Mouse (Mus musculus): ENCODE measurements at regions not wholly inside any gene's neighbourhood (a gene's known extent, or its start where the extent isn't known, plus 50 kb on each side); places are given as distances from the start of the nearest gene placed in this dataset.
"Not testable (repeated sequence)": the region's sequence is repeated elsewhere in the genome, so short reads cannot be mapped to it uniquely, and the experiment has no call there.

DNA sequence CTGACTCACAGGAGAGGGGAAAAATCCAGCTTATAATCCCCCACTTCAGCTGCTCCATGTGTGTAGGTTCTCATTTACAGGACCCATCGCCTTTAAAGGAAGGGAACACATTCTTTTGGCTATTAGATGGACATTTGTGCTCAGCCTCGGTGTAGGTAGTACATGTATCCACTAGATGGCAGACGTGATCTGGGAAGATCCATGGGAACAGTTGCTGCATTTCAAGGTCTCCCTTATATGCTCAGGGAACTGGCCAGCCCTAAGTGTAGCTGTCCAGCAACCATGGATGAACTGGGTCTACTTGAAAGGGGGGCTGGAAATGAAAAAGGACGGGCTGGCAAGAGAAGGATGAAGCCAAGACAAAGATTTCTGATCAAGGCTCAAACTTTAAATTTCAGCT lies 124.0 kb downstream of the Akain1 start:
- DNase-seq (ENCODE audit: low read depth): peak; percentile 62

DNA sequence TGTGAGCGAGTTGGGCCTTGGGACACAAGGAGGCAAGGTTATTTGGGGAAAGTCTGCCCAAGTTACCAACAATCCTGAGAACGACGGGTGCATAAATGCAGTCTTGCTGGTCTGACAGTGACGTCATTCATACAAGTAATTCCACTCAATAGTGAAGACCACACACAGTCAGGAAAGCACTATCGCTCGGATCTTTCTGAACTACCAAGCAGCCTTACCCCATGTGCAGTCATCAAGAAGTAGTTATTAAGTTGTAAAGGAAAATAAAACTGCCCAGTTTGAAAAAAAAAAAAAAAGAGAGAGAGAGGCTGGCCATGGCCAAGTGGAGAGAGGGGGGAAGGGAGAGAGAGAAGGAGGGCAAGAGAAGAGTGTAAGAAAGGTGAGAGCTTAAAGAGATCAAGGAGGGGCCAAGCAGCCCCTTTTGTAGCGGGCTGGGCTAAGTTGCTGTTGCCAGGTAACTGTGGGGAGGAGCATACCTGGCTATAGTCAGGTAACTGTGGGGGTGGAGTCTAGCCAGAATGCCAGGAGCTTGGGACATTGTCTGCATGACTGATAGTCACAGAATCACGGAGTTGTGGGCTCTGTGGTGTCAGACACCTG lies 132.0 kb downstream of the Akain1 start:
- DNase-seq (ENCODE audit: low read depth): not testable (repeated sequence)

DNA sequence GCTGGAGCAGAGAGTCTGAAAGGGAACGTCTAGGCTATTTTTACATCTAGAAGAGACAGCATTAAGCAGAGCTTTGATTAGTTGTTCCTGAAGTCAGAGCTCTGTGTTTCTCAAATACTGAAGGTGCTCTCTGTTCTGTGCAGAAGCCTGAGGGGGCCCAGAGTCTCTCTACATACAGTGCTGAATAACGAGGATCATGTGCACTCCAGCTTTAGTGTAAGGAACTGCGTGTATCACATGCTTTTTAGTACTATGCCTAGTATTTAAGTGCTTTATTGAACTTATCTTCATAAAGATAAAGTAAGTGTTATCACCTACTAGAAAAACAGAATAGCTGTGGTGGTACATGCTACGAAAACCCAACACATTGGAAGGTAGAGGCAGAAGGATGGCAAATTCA lies 151.4 kb downstream of the Akain1 start:
- DNase-seq (ENCODE audit: low read depth): no peak

DNA sequence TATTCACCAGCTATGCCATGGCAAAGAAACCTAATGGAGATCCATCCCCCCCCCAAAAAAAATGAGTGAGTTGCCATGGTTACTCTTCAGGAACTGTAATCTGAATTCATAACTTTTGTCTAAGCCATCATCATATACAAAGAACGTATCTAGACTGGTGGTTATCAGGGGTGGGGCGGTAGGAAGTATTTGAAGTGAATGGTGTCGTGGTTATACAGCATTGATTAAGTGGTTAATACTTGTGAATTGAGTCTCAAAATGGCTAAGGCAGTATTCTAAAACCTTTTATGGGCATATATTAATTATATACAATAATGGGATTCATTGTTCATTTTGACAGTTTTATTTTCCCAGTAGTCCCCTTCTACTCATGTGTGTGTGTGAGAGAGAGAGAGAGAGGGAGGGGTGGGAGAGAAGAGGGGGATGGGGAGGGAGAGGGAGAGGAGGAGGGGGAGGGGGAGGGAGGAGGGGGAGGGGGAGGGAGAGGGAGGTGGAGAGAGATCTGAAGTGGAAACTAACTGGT lies 158.7 kb downstream of the Akain1 start:
- no peak for DNase-seq (ENCODE audit: low read depth)

DNA sequence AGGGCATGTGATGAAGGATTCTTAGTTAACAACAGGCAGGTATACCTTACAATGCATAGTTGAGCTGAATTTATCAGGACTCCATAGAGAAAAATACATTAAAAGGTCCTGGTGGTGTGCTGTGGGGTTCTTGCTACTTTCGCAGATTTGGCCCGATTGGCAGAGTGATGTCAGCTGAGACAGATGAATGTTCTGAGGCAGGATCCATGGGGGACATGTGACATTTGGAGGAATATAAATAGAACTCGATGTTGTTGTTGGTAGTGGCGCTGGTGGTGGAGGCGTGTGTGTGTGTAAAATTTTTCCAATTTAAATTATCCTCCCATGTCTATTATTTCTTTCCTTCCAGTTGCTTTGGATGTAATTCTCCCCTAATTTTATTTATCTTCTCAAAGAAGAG lies 159.3 kb downstream of the Akain1 start:
- DNase-seq (ENCODE audit: low read depth): no peak

DNA sequence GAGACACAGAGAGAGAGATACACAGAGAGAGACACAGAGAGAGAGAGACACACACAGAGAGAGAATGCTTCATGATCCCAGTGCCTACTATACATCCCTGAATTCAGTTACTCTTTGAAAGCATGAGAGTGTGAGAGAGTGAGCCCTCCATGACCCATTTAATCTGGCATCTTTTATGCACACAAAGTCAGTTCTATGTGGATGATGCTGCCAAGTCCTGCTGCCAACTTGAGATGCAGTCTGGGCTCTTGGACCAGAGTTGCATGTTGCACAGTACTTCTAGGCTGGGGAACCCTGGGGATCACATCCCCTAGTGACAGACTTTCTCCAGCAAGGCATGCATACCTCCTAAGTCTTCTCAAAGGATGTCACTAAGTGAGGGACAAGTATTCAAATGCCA lies 164.5 kb downstream of the Akain1 start:
- no peak for DNase-seq (ENCODE audit: low read depth)

- DNase-seq (ENCODE audit: low read depth): no peak
These were observed 165.6 kb downstream of the Akain1 start for GRCm38 (mm10) chr17:69604698-69605097.

DNA sequence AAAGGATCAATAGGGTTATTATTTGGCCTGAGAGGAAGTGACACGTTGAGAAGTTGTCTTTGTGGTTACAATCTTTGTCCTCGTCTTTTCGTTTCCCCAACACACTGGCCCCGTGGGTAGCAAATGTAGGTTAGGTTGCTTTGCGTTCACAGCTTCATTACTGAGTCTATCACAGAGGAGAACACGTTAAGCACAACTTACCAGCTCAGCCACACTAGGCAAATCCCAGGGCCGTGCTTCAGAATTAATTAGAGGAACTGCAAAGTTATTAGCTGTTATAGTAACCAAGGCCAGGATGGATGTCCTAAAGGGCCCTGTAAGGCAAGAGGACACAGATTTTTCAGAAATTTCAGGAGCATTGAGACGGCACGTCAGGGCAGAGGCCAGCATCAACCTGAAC lies 166.3 kb downstream of the Akain1 start:
- DNase-seq (ENCODE audit: low read depth): no peak

DNA sequence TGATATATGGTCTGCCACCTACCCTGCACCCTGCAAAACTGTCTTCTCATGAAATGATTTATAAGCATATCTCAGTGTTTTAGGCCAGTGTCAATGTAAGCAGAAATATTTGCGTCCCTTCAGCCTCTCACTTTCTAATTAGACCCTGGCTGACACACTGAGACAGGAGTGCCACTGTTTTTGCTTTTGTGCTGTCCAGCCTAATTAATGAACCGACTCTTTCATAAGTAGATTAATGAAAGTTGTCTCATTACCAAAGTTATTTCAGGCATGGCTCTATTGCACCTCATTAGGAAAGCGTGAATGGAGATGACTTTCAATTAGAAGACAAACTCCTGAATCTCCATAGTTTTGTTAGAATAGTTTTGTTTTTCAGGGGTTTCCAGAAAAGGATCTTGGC lies 192.3 kb downstream of the Akain1 start:
- no peak for DNase-seq (ENCODE audit: low read depth)

- DNase-seq (ENCODE audit: low read depth): not testable (repeated sequence)
These were observed 211.4 kb downstream of the Akain1 start for GRCm38 (mm10) chr17:69650496-69650895.

- DNase-seq (ENCODE audit: low read depth): no peak
These were observed 215.5 kb downstream of the Akain1 start for GRCm38 (mm10) chr17:69654586-69654985.

- DNase-seq (ENCODE audit: low read depth): no peak
These were observed 233.4 kb downstream of the Akain1 start for GRCm38 (mm10) chr17:69672530-69672929.

DNA sequence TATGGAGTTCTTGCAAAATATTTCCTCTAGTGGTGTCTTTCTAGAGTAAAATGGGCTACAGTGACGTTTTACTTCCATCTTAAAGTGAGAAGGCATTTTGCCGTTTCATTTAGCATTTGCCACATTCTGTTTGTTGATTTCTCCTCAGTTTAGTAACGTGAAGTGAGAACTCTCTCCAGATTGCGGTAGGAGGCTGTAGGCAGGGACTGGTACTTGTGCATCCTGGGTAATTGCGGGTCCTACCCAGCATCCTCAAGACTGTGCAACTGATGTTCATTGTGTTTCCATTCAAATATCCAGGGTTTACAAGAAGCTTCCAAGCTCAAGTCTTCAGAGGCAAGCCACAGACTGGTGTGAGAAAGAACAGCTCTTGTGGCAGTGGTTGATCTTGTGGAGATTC lies 244.0 kb downstream of the Akain1 start:
- no peak for DNase-seq (ENCODE audit: low read depth)

- no peak for DNase-seq (ENCODE audit: low read depth)
These were observed 246.6 kb downstream of the Akain1 start for GRCm38 (mm10) chr17:69685625-69686257.

DNA sequence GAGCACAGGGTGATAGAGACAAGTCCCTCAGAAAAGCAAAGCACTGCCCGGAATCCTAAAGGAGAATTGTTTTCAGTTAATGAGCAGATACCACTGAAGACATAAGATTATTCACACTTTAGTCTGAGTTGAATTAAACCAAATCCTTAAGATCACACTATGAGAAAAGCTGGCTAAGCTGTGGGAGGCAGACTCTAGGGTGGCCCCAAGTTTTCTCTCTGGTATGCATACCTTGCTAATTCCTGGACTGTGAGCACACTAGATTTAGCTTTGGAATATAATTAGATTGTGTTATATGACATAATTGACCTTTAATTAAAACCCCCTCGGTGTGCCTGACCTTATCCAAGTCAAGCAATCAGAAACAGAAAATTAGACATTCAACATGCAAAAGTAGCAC lies 247.3 kb downstream of the Akain1 start:
- no peak for DNase-seq (ENCODE audit: low read depth)

- DNase-seq (ENCODE audit: low read depth): no peak
These were observed 256.2 kb downstream of the Akain1 start for GRCm38 (mm10) chr17:69695341-69695740.

GRCm38 (mm10) chr17:69727325-69727724 lies 241.5 kb upstream of the Dlgap1 start:
- no peak for DNase-seq (ENCODE audit: low read depth)

DNA sequence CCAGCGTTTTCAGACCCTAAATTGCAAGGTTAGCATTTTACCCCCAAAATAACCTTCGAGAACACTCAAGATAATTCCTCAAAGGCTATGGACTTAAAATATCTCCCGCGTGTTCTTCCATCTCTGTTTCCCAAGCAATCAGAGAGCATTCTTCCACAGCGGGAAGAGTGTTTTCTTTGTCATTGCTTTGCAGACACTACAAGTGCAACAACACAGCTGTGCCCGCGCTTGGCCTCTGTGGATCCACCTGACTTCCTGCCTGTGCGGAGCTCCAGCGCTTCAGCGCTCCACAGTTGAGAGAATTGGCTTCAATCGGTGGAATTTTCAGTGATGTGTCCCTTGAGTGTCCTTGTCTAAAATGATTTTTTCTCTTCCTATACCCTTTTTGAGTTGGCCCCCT lies 235.9 kb upstream of the Dlgap1 start:
- no peak for DNase-seq (ENCODE audit: low read depth)

GRCm38 (mm10) chr17:69736379-69737096 lies 232.3 kb upstream of the Dlgap1 start:
- DNase-seq (ENCODE audit: low read depth): no peak

DNA sequence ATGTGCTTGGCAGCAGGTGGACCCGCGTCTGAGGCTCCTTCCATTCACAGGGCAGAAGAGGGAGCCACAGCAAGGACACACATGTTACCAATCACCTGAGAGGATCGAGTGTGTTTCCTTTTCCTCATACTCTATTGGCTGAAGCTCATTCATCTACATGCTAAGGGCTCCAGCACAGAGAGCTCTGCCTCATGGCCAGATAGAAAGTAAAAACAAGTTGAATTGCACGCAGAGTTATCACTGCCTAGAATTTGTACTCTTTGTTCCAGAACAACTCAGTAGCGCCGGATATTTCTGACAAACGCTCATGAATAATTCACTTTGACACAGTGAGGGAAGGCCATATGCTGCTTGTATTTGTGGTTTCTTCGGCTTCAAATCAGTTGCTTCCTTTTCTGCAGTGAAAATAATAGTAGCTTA lies 199.9 kb upstream of the Dlgap1 start:
- no peak for DNase-seq (ENCODE audit: low read depth)

- DNase-seq (ENCODE audit: low read depth): no peak
These were observed 198.8 kb upstream of the Dlgap1 start for GRCm38 (mm10) chr17:69770046-69770445.

DNA sequence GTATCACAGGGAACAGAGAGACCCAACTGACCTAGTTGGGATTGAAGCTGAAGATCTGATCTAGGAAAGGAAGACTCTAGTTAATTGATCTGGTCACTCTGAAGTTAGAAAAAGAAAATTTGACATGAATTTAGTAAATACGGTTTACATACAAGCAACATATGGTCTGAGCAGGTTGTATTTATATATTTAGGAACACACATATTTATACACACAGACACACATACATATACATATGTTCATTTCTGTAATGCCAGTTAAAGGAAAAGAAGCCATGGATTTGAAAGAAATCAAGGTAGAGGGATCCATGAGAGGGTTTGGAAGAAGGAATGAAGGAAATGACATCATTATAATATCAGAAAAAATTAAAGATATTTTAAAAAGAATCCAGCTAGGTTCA lies 187.7 kb upstream of the Dlgap1 start:
- DNase-seq (ENCODE audit: low read depth): no peak

DNA sequence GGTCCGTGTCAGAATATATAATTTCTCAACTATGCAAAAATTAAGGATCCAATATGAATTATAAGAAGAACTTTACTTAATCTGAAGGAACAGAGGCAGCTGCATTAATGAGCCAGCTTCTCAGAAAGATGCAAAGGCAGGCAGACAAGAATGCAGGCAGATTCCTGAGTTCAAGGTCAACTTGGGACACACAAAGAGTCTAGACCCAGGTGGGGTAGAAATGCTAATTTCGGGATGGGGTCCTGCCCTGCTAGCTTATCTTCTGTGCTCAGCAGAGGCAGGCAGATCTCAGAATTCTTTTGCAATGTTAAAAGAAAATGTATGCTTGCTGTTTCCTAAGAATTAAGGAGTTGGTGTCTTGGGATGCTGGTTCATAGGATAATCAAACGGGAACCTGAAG lies 181.9 kb upstream of the Dlgap1 start:
- DNase-seq (ENCODE audit: low read depth): no peak
